Mouse (Mus musculus) gastrocnemius, postnatal 25 days (tissue): ENCODE results near the gene Wdfy4. TPM values are rescaled to one million over a fixed set of nuclear protein-coding genes. Genes with fewer than 3 reads are reported as not detected.

Experiments used
- DNase-seq: peaks from one replicate; pipeline ENCODE4 v3.0.0; 2022
- total RNA-seq, 2 experiments: library from RNA; stranded (reverse); gene quantifications; 1 replicate in 1 of 2; 2 replicates in 1 of 2; pipeline ENCODE4 v1.2.3; 2021

The Wdfy4 gene
- total RNA-seq, 2 experiments from 2014 or later, result 0.83 to 1.2 TPM

DNA sequence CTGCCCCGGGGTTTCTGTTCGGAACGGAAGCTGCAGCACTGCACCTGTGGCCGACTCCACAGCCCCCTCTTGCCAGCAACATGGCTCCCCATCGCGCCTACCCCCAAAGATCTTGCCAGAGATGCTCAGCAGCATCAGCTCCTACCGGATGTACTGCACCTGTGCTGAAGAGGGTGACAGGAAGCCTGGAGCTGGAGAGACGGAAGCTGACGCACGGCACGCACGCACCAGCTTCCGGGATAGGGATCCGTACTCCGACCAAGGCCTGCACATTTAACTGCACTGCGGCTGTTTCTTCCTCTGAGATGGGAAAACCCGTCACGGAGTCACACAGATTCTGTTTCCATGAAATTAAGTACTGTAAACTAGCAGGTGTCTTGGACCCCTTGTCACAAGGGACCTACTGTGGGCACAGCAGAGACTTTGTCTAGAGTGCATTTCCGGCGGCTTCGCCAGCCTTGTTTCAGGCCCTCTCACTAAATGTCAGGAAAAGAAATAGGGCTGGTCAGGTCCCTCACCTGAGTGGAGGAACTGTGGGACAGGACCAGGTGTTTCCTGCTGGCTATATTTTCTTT is 4.6 kb upstream of the Wdfy4 start:
- DNase-seq, result no peak

DNA sequence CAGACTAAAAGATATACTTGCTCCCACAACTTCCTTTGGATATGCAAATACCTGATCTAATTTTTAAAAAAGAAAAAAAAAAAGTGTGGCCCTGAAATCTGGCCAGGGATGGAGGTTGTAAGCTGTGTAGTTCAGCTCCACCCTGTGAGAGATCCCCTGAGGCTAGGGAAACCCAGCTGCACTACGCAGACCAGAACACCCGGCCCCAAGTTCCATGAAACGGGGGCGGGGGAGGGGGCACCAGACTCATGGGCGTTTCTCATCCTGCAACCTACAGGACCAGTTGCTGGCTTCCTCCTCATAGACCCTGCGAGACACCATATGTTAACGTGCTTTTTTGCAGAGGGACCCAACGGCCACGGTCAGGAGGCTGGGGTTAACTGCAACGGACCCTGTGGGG is 3.9 kb upstream of the Wdfy4 start:
- DNase-seq, result no peak

- no peak for DNase-seq
These were observed 1.9 kb upstream of the Wdfy4 start for GRCm38 (mm10) chr14:33187201-33187600.

GRCm38 (mm10) chr14:33180102-33180501 is 5.2 kb downstream of the Wdfy4 start:
- DNase-seq, result no peak

- DNase-seq, result no peak
These were observed 10.1 kb downstream of the Wdfy4 start for GRCm38 (mm10) chr14:33175059-33175821.

DNA sequence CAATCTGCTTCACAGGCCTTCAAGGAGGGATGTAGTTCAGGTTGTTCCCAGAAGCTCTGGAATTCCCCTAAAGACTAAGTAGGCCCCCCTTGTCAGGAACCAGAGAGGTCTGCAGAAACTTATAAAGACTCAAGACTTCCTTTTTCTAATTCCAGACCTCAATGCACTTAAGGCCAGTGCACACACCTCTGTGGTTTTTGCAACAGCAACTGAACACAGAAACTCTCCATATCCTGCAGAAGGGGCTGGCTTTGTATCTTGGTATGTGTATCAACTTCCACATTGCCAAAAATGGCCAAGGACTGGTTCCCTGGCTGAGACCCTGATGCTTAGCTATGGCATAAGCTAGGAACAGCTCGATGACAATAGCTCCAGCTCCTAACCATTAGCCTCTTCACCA is 13.4 kb downstream of the Wdfy4 start:
- no peak for DNase-seq

DNA sequence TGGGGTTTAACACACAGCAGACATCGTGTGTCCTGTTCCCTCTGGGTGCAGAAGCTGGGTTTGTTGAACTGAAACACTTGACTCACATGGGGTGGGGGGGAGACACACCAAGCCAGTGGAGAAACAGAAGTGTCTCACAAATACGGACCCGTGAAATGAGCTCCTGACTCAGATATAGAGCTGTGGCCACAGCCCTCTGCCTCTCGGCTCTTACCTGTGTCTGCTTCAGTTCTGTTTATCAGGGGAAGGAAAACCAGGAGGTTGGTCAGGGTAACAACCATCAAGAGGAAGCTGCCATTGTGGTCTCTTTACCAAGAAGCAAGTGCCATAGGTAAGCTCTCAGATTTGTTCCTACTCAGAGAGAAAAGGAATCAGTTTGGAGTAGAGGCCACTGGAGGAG is 16.6 kb downstream of the Wdfy4 start:
- DNase-seq, result no peak

DNA sequence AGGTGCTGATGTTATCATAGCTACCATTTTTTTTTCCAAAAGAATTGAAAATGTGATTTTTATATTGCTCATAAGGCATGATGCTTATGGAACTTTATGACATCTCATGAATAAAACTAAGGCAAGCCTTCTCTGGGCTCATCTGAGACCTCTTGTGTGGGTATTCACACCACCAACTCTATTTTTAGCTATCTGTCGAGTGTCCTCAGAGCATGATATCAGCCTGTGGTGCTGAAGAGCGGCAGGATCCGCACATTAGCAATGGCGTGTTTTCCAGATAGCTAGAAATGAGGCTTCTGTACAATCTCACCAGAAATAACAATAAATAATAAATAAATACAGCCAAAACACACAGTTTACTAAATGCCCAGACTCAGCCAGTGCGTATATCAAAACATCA is 23.1 kb downstream of the Wdfy4 start:
- DNase-seq, result no peak

GRCm38 (mm10) chr14:33158268-33158667 is 27.0 kb downstream of the Wdfy4 start:
- DNase-seq, result no peak

DNA sequence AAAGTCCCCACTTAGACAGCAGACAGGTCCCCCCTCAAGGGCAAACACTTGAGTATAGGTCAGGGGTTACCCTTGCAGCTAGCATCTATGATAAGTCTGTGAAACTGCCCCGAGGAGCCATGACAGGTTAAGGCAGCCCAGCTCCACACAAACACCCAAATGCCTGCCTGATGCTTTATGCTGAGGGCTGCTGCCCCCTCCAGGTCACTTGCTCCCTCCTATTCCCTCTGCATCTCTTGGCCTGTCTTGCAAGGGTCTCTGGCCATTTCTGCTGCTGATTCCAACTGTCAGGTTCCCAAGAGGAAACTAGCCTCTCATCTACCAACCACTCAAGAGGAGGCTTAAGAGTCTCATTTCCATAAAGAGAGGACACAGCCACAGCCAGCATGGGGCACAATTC is 32.4 kb downstream of the Wdfy4 start:
- DNase-seq, result no peak

- DNase-seq, result no peak
These were observed 39.0 kb downstream of the Wdfy4 start for GRCm38 (mm10) chr14:33146287-33146686.

- DNase-seq, result no peak
These were observed 48.5 kb downstream of the Wdfy4 start for GRCm38 (mm10) chr14:33136843-33137242.

GRCm38 (mm10) chr14:33135170-33135569 is 50.1 kb downstream of the Wdfy4 start:
- no peak for DNase-seq

GRCm38 (mm10) chr14:33131044-33131758 is 54.1 kb downstream of the Wdfy4 start:
- DNase-seq, result no peak

DNA sequence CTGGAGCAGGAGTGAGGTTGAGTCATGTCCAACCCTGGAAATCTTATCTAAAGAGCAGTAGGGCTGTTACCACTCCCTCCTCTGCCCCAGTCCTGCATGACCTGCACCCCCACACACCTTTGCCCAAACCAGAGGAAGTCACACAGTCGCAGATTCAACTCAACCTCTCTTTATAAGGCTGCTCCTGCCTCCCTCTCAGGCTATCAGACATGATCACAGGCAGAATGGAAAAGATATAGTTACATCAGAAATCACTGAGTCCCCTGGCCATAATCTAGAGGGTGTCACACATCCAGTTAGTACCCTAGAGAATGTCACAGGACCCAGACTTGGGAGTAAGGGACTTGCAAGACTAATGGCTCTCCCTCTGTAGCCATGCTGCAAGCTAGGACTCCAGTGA is 68.7 kb downstream of the Wdfy4 start:
- no peak for DNase-seq

DNA sequence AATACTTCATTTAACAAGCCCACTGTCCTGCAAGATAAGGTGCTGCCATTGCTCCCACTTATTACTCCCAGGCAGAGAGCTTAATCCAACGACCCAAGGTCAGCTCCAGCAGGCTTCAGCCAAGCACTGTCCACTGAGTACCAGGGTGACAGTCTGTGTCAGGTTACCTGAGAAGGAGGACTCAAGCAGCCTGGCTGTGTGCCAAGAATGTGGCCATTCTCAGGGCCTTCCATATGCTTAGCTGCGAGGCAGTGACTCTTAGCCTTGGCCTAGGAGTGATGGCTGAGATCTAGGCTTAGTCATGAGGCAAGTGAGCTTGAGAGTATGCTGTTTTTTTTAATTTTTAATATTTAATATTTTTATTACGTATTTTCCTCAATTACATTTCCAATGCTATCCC is 80.5 kb downstream of the Wdfy4 start:
- DNase-seq, result no peak

DNA sequence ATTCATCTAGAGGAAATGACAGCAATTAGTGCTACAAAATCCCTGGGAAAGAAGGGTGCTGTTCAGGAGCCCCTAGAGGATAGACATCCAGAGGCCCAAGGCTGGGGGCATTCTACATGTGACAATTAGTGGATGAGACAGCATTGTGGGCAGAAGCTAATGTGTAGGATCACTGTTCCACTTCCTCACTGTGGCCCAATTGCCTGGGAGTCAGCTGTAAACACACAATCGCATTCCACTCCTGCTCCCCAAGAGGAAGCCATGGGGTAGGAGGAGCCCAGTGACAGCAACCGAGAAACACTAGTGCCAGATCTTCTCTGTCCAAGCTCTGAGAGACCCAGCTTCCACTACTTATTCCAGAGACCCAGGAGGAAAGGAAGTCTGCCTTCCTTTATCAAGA is 83.7 kb downstream of the Wdfy4 start:
- no peak for DNase-seq

DNA sequence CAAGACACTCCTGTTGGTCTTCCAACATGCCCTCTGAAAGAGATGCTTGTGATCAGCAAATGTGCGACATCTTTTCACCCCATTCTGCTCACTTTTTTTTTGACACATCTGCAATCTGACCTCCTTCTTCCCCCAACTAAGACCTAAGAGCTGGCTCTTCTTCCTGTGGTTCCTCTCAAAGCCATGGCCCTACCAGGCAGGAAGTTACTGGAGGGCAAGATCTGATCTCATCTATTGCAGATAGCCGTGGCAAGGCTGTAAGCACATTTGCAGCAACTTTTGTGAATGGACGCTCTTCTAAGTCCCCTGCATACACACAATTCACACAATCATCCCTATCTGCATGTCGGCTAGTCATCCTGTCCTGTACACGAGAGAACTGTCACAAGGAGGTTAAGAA is 85.4 kb downstream of the Wdfy4 start:
- no peak for DNase-seq

- DNase-seq, result no peak
These were observed 86.2 kb downstream of the Wdfy4 start for GRCm38 (mm10) chr14:33099111-33099510.

DNA sequence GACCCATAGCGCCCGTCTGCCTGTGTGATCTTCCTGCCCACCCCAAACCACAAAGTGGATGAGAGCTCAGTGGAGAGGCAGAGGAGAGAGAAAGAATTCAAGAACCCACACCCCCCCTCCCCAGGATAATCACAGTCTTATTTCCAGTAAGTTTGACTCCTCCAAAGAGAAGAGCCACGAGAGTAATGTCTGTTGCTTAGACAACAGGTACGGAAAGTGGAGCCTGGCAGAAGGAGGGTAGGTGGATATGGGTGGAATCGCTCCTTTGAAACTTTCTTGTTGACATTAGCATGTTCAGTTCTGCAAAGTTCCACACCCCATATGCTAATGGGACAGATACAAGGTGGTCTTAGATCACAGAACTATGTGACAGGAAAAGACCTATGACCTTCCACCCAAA is 88.8 kb downstream of the Wdfy4 start:
- DNase-seq, result no peak

- no peak for DNase-seq
These were observed 102.0 kb downstream of the Wdfy4 start for GRCm38 (mm10) chr14:33083326-33083725.

- no peak for DNase-seq
These were observed 103.0 kb downstream of the Wdfy4 start for GRCm38 (mm10) chr14:33082301-33082700.

GRCm38 (mm10) chr14:33081370-33081860 is 103.9 kb downstream of the Wdfy4 start:
- no peak for DNase-seq
